Mouse (Mus musculus) ovary, postnatal 36 days (tissue): ENCODE measurements at regions not wholly inside any gene's neighbourhood (a gene's known extent, or its start where the extent isn't known, plus 50 kb on each side); places are given as distances from the start of the nearest gene placed in this dataset.
A peak's percentile ranks its signal among the peaks of the same experiment; 100 is the strongest.
"Not testable (repeated sequence)": the region's sequence is repeated elsewhere in the genome, so short reads cannot be mapped to it uniquely, and the experiment has no call there.

Experiments used
- DNase-seq: peaks from one replicate; pipeline ENCODE4 v3.0.0; 2022; ENCODE audit warnings: low spot score, mixed read lengths

GRCm38 (mm10) chr6:31810602-31811512 is 239.2 kb upstream of the 1700012A03Rik start:
- DNase-seq, result no peak

GRCm38 (mm10) chr6:31804468-31804867 is 240.7 kb upstream of the Podxl start:
- DNase-seq, result not testable (repeated sequence)

- DNase-seq, result peak; percentile 25
Observed at GRCm38 (mm10) chr6:31803222-31803621, 239.4 kb upstream of the Podxl start.

- DNase-seq, result no peak
Observed at GRCm38 (mm10) chr6:31791547-31791946, 227.8 kb upstream of the Podxl start.

GRCm38 (mm10) chr6:31790906-31791305 is 227.1 kb upstream of the Podxl start:
- DNase-seq, result peak; percentile 23

- no peak for DNase-seq
Observed at GRCm38 (mm10) chr6:31776841-31777240, 213.1 kb upstream of the Podxl start.

GRCm38 (mm10) chr6:31771916-31772315 is 208.1 kb upstream of the Podxl start:
- DNase-seq, result no peak

- no peak for DNase-seq
Observed at GRCm38 (mm10) chr6:31745589-31745988, 181.8 kb upstream of the Podxl start.

GRCm38 (mm10) chr6:31731391-31731790 is 167.6 kb upstream of the Podxl start:
- no peak for DNase-seq

GRCm38 (mm10) chr6:31719614-31720013 is 155.8 kb upstream of the Podxl start:
- DNase-seq, result no peak

- DNase-seq, result no peak
Observed at GRCm38 (mm10) chr6:31718843-31719242, 155.1 kb upstream of the Podxl start.

GRCm38 (mm10) chr6:31717531-31717930 is 153.8 kb upstream of the Podxl start:
- peak; percentile 58 for DNase-seq

GRCm38 (mm10) chr6:31707256-31707655 is 143.5 kb upstream of the Podxl start:
- no peak for DNase-seq

- no peak for DNase-seq
Observed at GRCm38 (mm10) chr6:31704191-31704590, 140.4 kb upstream of the Podxl start.

- DNase-seq, result no peak
Observed at GRCm38 (mm10) chr6:31702931-31703330, 139.2 kb upstream of the Podxl start.

- no peak for DNase-seq
Observed at GRCm38 (mm10) chr6:31695885-31696284, 132.1 kb upstream of the Podxl start.

GRCm38 (mm10) chr6:31693047-31693446 is 129.3 kb upstream of the Podxl start:
- DNase-seq, result no peak

GRCm38 (mm10) chr6:31692024-31692423 is 128.2 kb upstream of the Podxl start:
- DNase-seq, result no peak

GRCm38 (mm10) chr6:31680101-31680500 is 116.3 kb upstream of the Podxl start:
- no peak for DNase-seq

GRCm38 (mm10) chr6:31665671-31666486 is 102.1 kb upstream of the Podxl start:
- no peak for DNase-seq

- peak; percentile 61 for DNase-seq
Observed at GRCm38 (mm10) chr6:31664495-31664894, 100.7 kb upstream of the Podxl start.

GRCm38 (mm10) chr6:31660778-31661177 is 97.0 kb upstream of the Podxl start:
- peak; percentile 41 for DNase-seq

- no peak for DNase-seq
Observed at GRCm38 (mm10) chr6:31659901-31660300, 96.1 kb upstream of the Podxl start.
